Mouse (Mus musculus): Measurements from ENCODE around the gene Cacng8.

- TF ChIP-seq CTCF (IDR thresholded peaks at IDR 0.05; ENCODE audit: low read depth, low read length): no peak
- no peak for TF ChIP-seq POLR2A (IDR thresholded peaks at IDR 0.05; ENCODE audit: extremely low read depth, insufficient read depth, low read length)
Observed at GRCm38 (mm10) chr7:3440526-3440925, 50.0 kb downstream of the Cacng8 start.

All from liver, adult 2 months (tissue).